Mouse (Mus musculus) lung, postnatal 0 days (tissue): Measurements from ENCODE around the gene Maip1. TPM values are rescaled to one million over a fixed set of nuclear protein-coding genes. Genes with fewer than 3 reads are reported as not detected.
A peak's percentile ranks its signal among the peaks of the same experiment; 100 is the strongest.

Experiments
- ATAC-seq: fragments of 200-750 bp; cut with Nextera tagmentation; 2 replicates; pipeline ENCODE4 v1.8.0; 2017; ENCODE audit warnings: moderate library complexity
- DNase-seq: peaks from one replicate; pipeline ENCODE4 v3.0.0-alpha.2; 2016; ENCODE audit warnings: low spot score
- H3K27ac ChIP-seq: fragments of 300-500 bp; sonication (generic); 2 replicates; pipeline ENCODE4 v1.5.1; 2014; ENCODE audit warnings: antibody characterized with exemption, mild to moderate bottlenecking, low read length, mixed read lengths
- H3K27me3 ChIP-seq: fragments of 300-500 bp; sonication (generic); replicated peaks from 2 replicates; pipeline ENCODE4 v1.6.1; 2014; ENCODE audit warnings: low read length, mixed read lengths; ENCODE audit not compliant: insufficient read depth
- H3K36me3 ChIP-seq: fragments of 300-500 bp; sonication (generic); 2 replicates; pipeline ENCODE4 v1.6.1; 2014; ENCODE audit warnings: low read length, mixed read lengths; ENCODE audit not compliant: insufficient read depth
- H3K4me1 ChIP-seq: fragments of 300-500 bp; sonication (generic); 2 replicates; pipeline ENCODE4 v1.6.1; 2014; ENCODE audit warnings: antibody characterized with exemption, low read depth, low read length, mixed read lengths; ENCODE audit not compliant: insufficient read depth
- H3K4me2 ChIP-seq: fragments of 300-500 bp; sonication (generic); replicated peaks from 2 replicates; pipeline ENCODE4 v1.6.1; 2014; ENCODE audit warnings: low read depth, mild to moderate bottlenecking, low read length, moderate library complexity, mixed read lengths
- H3K4me3 ChIP-seq: fragments of 300-500 bp; sonication (generic); 2 replicates; pipeline ENCODE4 v1.5.1; 2014; ENCODE audit warnings: low read depth, low read length
- H3K9ac ChIP-seq: fragments of 300-500 bp; sonication (generic); replicated peaks from 2 replicates; pipeline ENCODE4 v1.6.1; 2014; ENCODE audit warnings: low read depth, mild to moderate bottlenecking
- H3K9me3 ChIP-seq: fragments of 300-500 bp; sonication (generic); 2 replicates; pipeline ENCODE4 v1.6.1; 2016; ENCODE audit warnings: low read length, mixed read lengths
- CTCF ChIP-seq: IDR thresholded peaks from 2 replicates; pipeline ENCODE4 v1.5.1; 2016; ENCODE audit warnings: antibody characterized with exemption, mild to moderate bottlenecking
- EP300 ChIP-seq: IDR thresholded peaks from 2 replicates; pipeline ENCODE4 v1.6.1; 2016; ENCODE audit warnings: antibody characterized with exemption, mild to moderate bottlenecking, control low read depth
- WGBS: fragments of 180-500 bp; shearing (Covaris S2); extraction: QIAGEN DNeasy Blood & Tissue Kit; methylation state at CpG from one replicate; pipeline ENCODE4 v1.1.7; 2014; 5-methylcytosine and 5-hydroxymethylcytosine counted together
- polyA plus RNA-seq: library from polyadenylated mRNA; unstranded; fragments of >200 nt; fragmentation: Nextera tagmentation; extraction: Ambion mirVana; gene quantifications from 2 replicates; pipeline ENCODE4 v1.2.1, GENCODE M21; 2015

Gene Maip1
- polyA plus RNA-seq, 1 experiment from 2014 or later: 10.9 TPM

DNA sequence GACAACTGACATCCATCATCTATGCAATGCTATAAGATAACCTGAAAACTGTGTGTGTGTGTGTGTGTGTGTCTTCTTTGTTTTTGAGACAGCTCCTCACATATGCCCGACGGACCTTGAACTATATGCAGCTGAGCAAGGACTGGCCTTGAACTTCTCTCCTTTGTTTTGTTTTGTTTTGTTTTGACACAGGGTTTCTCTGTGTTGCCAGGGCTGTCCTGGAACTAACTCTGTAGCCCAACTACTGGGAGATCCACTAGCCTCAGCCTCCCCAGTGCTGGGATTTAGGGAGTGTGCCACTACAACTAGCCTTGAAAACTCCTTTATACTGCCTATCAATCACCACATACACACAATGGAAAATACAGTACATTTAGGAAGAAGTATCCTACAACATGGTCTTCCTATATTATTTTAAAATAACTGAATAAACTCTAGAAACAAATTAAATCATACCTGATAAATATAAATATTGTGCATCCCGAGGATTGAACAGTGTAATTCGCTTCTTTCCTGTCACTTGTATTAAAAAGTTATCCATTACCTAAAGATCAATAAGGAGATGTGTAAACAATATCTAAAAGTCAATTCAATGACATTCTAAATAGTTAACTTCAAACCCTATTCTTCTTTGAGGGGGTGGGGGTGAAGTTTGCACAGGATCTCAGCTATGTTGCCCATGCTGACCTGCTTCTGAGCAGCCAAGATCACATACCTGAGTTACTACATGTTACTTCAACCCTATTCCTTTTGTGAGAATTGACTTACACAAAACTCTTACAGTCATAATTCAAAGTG, 14.9 kb upstream of the Maip1 start:
- no peak overlapping the region for H3K27ac ChIP-seq
- H3K4me1 ChIP-seq: no peaks in the 10 kb centered on the region
- TF ChIP-seq CTCF (no peak), EP300 (no peak)
- H3K4me2 ChIP-seq: no peak overlapping the region
- WGBS: 87% methylated on average over 4 of the region's 4 CpGs
- ATAC-seq (no peak), DNase-seq (no peak)
- no peak overlapping the region for H3K9ac ChIP-seq
- no peaks in the 10 kb centered on the region for H3K27me3 ChIP-seq
- H3K9me3 ChIP-seq: no peaks in the 10 kb centered on the region
- H3K36me3 ChIP-seq: peaks cover 5% of the 10 kb centered on the region; the same call in 1 of the 2 replicates
- no peak overlapping the region for H3K4me3 ChIP-seq

- Histone ChIP-seq H3K27me3 (no peaks in the 10 kb centered on the region), H3K9me3 (no peaks in the 10 kb centered on the region), H3K9ac (no peak overlapping the region), H3K36me3 (peaks cover 7% of the 10 kb centered on the region; the same call in 1 of the 2 replicates), H3K4me1 (no peaks in the 10 kb centered on the region), H3K4me3 (no peak overlapping the region), H3K27ac (no peak overlapping the region), H3K4me2 (no peak overlapping the region)
- no peak for TF ChIP-seq EP300
- no peak for TF ChIP-seq CTCF
- 69% methylated on average over 4 of the region's 4 CpGs for WGBS
- DNase-seq: no peak
- ATAC-seq: no peak
Measured at GRCm38 (mm10) chr1:57392417-57392816, 13.7 kb upstream of the Maip1 start.

GRCm38 (mm10) chr1:57394051-57394450, 12.1 kb upstream of the Maip1 start:
- TF ChIP-seq EP300 (no peak), CTCF (peak; percentile 81)

GRCm38 (mm10) chr1:57400321-57400720, 5.8 kb upstream of the Maip1 start:
- 98% methylated on average over 2 of the region's 2 CpGs for WGBS
- Histone ChIP-seq H3K9ac (no peak overlapping the region), H3K4me1 (no peaks in the 10 kb centered on the region), H3K4me3 (no peak overlapping the region), H3K27me3 (no peaks in the 10 kb centered on the region), H3K4me2 (no peak overlapping the region), H3K36me3 (peaks cover 4% of the 10 kb centered on the region; the same call in 1 of the 2 replicates), H3K27ac (no peak overlapping the region), H3K9me3 (no peaks in the 10 kb centered on the region)
- TF ChIP-seq EP300: no peak
- TF ChIP-seq CTCF: no peak
- ATAC-seq (no peak), DNase-seq (no peak)

More at GRCm38 (mm10) chr1:57394051-57394450, 12.1 kb upstream of the Maip1 start:
- peaks cover 7% of the 10 kb centered on the region; the same call in 1 of the 2 replicates for H3K36me3 ChIP-seq
- no peak overlapping the region for H3K4me3 ChIP-seq
- DNase-seq (peak; percentile 80), ATAC-seq (no peak)
- H3K27me3 ChIP-seq: no peaks in the 10 kb centered on the region
- no peak overlapping the region for H3K9ac ChIP-seq
- H3K4me1 ChIP-seq: no peaks in the 10 kb centered on the region
- no peak overlapping the region for H3K4me2 ChIP-seq
- no peaks in the 10 kb centered on the region for H3K9me3 ChIP-seq
- H3K27ac ChIP-seq: no peak overlapping the region
- WGBS: 64% methylated on average over 3 of the region's 3 CpGs

DNA sequence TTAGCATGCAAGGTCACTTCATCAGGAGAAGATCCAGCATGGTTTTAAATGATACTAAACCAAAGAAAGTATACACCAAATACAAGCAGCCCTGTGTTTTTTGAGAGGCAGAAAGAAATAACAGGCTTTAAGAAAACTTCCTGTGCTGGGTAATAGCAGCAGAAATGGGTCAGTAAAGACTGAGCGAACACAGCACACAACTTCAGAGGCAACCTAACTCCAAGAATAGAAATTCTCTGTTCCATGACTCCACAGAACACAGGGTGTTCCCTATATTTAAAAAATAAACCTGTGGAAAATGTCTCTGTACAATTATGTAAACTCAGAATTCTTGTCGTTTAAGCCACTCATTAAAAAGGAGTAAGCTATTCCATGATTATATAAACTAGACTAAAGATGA, 5.3 kb upstream of the Maip1 start:
- DNase-seq (no peak), ATAC-seq (no peak)
- TF ChIP-seq CTCF (no peak), EP300 (no peak)
- Histone ChIP-seq H3K36me3 (peaks cover 4% of the 10 kb centered on the region; the same call in 1 of the 2 replicates), H3K9ac (no peak overlapping the region), H3K4me1 (no peaks in the 10 kb centered on the region), H3K4me2 (no peak overlapping the region), H3K27ac (no peak overlapping the region), H3K27me3 (no peaks in the 10 kb centered on the region), H3K4me3 (no peak overlapping the region), H3K9me3 (no peaks in the 10 kb centered on the region)
- 92% methylated on average over 2 of the region's 2 CpGs for WGBS

- Histone ChIP-seq H3K27me3 (no peaks in the 10 kb centered on the region), H3K36me3 (no peaks in the 10 kb centered on the region), H3K9ac (no peak overlapping the region), H3K27ac (no peak overlapping the region), H3K4me2 (no peak overlapping the region), H3K4me3 (no peak overlapping the region), H3K4me1 (peaks cover under 1% of the 10 kb centered on the region; the same call in 1 of the 2 replicates), H3K9me3 (no peaks in the 10 kb centered on the region)
- 92% methylated on average over 5 of the region's 5 CpGs for WGBS
- DNase-seq (no peak), ATAC-seq (no peak)
- no peak for TF ChIP-seq EP300
- TF ChIP-seq CTCF: no peak
Measured at GRCm38 (mm10) chr1:57402116-57402515, 4.0 kb upstream of the Maip1 start.
